Mouse (Mus musculus) CH12.LX (cell line): ENCODE measurements around the gene Cfap69. TPM values are rescaled to one million over a fixed set of nuclear protein-coding genes. Genes with fewer than 3 reads are reported as not detected.

Experiments
- DNase-seq: peaks from one replicate; pipeline ENCODE4 v3.0.0-alpha.2; 2013; ENCODE audit errors: extremely low read depth
- H3K27ac ChIP-seq: 2 replicates; pipeline ENCODE4 v1.5.1; 2012; ENCODE audit warnings: low read depth, mild to moderate bottlenecking, control low read depth, moderate library complexity; ENCODE audit not compliant: insufficient read depth
- H3K27me3 ChIP-seq: replicated peaks from 2 replicates; pipeline ENCODE3; 2012; ENCODE audit warnings: inconsistent platforms
- H3K36me3 ChIP-seq, 2 experiments: replicated peaks in 1 of 2; 2 replicates each; pipeline versions ENCODE3 to v1.6.1; 2012; ENCODE audit warnings: inconsistent platforms in 1 of 2, low read length in 1 of 2, mild to moderate bottlenecking in 1 of 2, mixed read lengths in 1 of 2, moderate library complexity in 1 of 2; ENCODE audit not compliant: control insufficient read depth in 1 of 2, insufficient read depth in 1 of 2
- H3K4me1 ChIP-seq, 2 experiments: 2 replicates each; pipeline ENCODE4 v1.6.1; 2012; ENCODE audit warnings: inconsistent platforms in 1 of 2, moderate library complexity in 1 of 2; ENCODE audit not compliant: insufficient read depth in 2 of 2, control insufficient read depth in 1 of 2
- H3K4me2 ChIP-seq: 2 replicates; pipeline ENCODE4 v1.6.1; 2012; ENCODE audit warnings: low read depth, mild to moderate bottlenecking, control low read depth; ENCODE audit not compliant: poor library complexity, insufficient read depth, severe bottlenecking
- H3K4me3 ChIP-seq, 3 experiments: fragments of 150-350 bp in 1 of 3; sonication (generic) in 1 of 3; replicated peaks in 1 of 3; 2 replicates each; pipeline versions ENCODE3 to v1.5.1; 2011 to 2012; ENCODE audit warnings: low read depth in 2 of 3, low read length in 2 of 3, mild to moderate bottlenecking in 2 of 3, moderate library complexity in 2 of 3, control low read depth in 1 of 3, improper control_type of control experiment in 1 of 3, inconsistent platforms in 1 of 3, mixed read lengths in 1 of 3; ENCODE audit not compliant: poor library complexity in 1 of 3
- H3K79me2 ChIP-seq: replicated peaks from 2 replicates; pipeline ENCODE4 v1.6.1; 2012; ENCODE audit warnings: mild to moderate bottlenecking, moderate library complexity; ENCODE audit not compliant: control insufficient read depth, poor library complexity, insufficient read depth, severe bottlenecking; ENCODE audit errors: extremely low read depth
- H3K9ac ChIP-seq: 2 replicates; pipeline ENCODE4 v1.6.1; 2012; ENCODE audit warnings: low read depth, mild to moderate bottlenecking, control low read depth, moderate library complexity; ENCODE audit not compliant: insufficient read depth
- H3K9me3 ChIP-seq: replicated peaks from 2 replicates; pipeline ENCODE3; 2012; ENCODE audit warnings: low read length, inconsistent platforms, mixed read lengths
- CHD2 ChIP-seq: IDR thresholded peaks from 2 replicates; pipeline ENCODE4 v1.6.1; 2011; ENCODE audit warnings: low read length, improper control_type of control experiment
- E2F4 ChIP-seq: IDR thresholded peaks from 2 replicates; pipeline ENCODE4 v1.6.1; 2011; ENCODE audit warnings: low read depth, low read length, improper control_type of control experiment; ENCODE audit not compliant: insufficient replicate concordance
- ELF1 ChIP-seq: IDR thresholded peaks from 2 replicates; pipeline ENCODE4 v1.6.1; 2014; ENCODE audit warnings: low read depth, mild to moderate bottlenecking, inconsistent platforms, low read length, improper control_type of control experiment
- EP300 ChIP-seq: IDR thresholded peaks from 2 replicates; pipeline ENCODE4 v1.6.1; 2011; ENCODE audit warnings: low read length, improper control_type of control experiment
- ETS1 ChIP-seq: conservative IDR thresholded peaks from 2 replicates; pipeline ENCODE4 v1.6.1; 2012; ENCODE audit warnings: low read depth, mild to moderate bottlenecking, inconsistent platforms, low read length, improper control_type of control experiment, moderate library complexity
- JUN ChIP-seq: IDR thresholded peaks from 2 replicates; pipeline ENCODE4 v1.6.1; 2011; ENCODE audit warnings: low read depth, mild to moderate bottlenecking, low read length, improper control_type of control experiment, moderate library complexity; ENCODE audit not compliant: insufficient read depth
- JUND ChIP-seq: conservative IDR thresholded peaks from 2 replicates; pipeline ENCODE4 v1.6.1; 2011; ENCODE audit warnings: low read depth, low read length, improper control_type of control experiment
- MAX ChIP-seq: IDR thresholded peaks from 2 replicates; pipeline ENCODE4 v1.6.1; 2011; ENCODE audit warnings: low read length, improper control_type of control experiment
- MAZ ChIP-seq: IDR thresholded peaks from 2 replicates; pipeline ENCODE4 v1.6.1; 2012; ENCODE audit warnings: low read depth, mild to moderate bottlenecking, inconsistent platforms, low read length, improper control_type of control experiment, moderate library complexity
- POLR2AphosphoS2 ChIP-seq: IDR thresholded peaks from 2 replicates; pipeline ENCODE4 v1.6.1; 2011; ENCODE audit warnings: low read depth, low read length, improper control_type of control experiment
- SIN3A ChIP-seq: IDR thresholded peaks from 2 replicates; pipeline ENCODE4 v1.6.1; 2012; ENCODE audit warnings: low read length, improper control_type of control experiment, inconsistent platforms
- SMC3 ChIP-seq: IDR thresholded peaks from 2 replicates; pipeline ENCODE4 v1.6.1; 2011; ENCODE audit warnings: low read depth, low read length, improper control_type of control experiment
- TCF12 ChIP-seq: IDR thresholded peaks from 2 replicates; pipeline ENCODE4 v1.6.1; 2014; ENCODE audit warnings: low read depth, mild to moderate bottlenecking, inconsistent platforms, low read length, improper control_type of control experiment
- USF1 ChIP-seq: IDR thresholded peaks from 2 replicates; pipeline ENCODE4 v1.6.1; 2014; ENCODE audit warnings: low read depth, mild to moderate bottlenecking, inconsistent platforms, low read length, improper control_type of control experiment
- ZKSCAN1 ChIP-seq: IDR thresholded peaks from 2 replicates; pipeline ENCODE4 v1.6.1; 2012; ENCODE audit warnings: low read depth, inconsistent platforms, low read length, improper control_type of control experiment, borderline replicate concordance
- dilution Hi-C: fragments of 300-500 bp; cut with MboI; formaldehyde crosslinking; loops from 2 replicates; pipeline ENCODE4 v1.14.3; 2020; ENCODE audit warnings: low sequenced_read_pairs; ENCODE audit not compliant: extremely low pct_unique_long_range_greater_than_20kb, extremely low pct_ligation_motif_present
- in situ Hi-C: fragments of 300-500 bp; cut with MboI; formaldehyde crosslinking; loops from 3 replicates; pipeline ENCODE4 v1.14.3; 2019; ENCODE audit warnings: low sequenced_read_pairs, low pct_ligation_motif_present, low pct_unique_long_range_greater_than_20kb, mixed read lengths
- polyA plus RNA-seq: library from polyadenylated mRNA; unstranded; fragments of >175 nt; gene quantifications from 2 replicates; pipeline ENCODE4 v1.2.1, GENCODE M21; 2012; ENCODE audit warnings: low read depth; ENCODE audit not compliant: insufficient read length
- total RNA-seq, 2 experiments: library from RNA; depleted of rRNA; stranded (reverse); fragments of 300-350 nt in 1 of 2; fragments of >200 nt in 1 of 2; gene quantifications; 2 replicates each; pipeline ENCODE4 v1.2.3; 2012 to 2014

Cfap69 gene
- total and polyA plus RNA-seq, 3 experiments: 0.51 to 1.5 (median 1.2) TPM

- Histone ChIP-seq H3K4me3 (no peak overlapping the region), H3K9ac (no peak overlapping the region), H3K79me2 (no peaks in the 10 kb centered on the region), H3K9me3 (no peaks in the 10 kb centered on the region), H3K27me3 (no peaks in the 10 kb centered on the region), H3K4me1 (no peaks in the 10 kb centered on the region), H3K27ac (no peak overlapping the region), H3K36me3 (no peaks in the 10 kb centered on the region), H3K4me2 (no peak overlapping the region)
- DNase-seq: no peak
- TF ChIP-seq SIN3A (no peak), ETS1 (no peak), CHD2 (no peak)
- in situ Hi-C loops (no loop called here), dilution Hi-C loops (no loop called here)
Measured at GRCm38 (mm10) chr5:5676082-5676481, 12.0 kb upstream of the Cfap69 start.

DNA sequence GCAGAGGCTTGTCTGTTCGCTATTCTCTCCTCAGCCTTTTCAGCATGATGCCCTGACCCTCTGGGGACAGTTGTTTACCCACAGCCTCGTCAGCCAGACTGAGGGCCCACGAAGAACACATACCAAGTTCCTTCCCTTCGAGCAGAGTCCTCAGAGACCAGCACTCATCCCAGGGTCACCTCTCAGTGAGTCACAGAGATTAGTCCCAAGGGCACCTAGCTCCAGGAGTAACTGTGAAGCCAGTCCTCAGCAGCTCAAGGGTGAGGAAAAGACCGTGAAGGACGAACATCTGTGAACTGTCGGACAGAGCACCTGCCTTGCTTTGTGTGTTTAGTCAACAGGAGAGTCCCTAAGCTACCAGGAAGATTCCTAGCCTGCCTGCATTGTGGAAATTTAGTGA is 4.9 kb upstream of the Cfap69 start:
- no peak for DNase-seq
- no peak overlapping the region for H3K9ac ChIP-seq
- no peaks in the 10 kb centered on the region for H3K4me1 ChIP-seq
- no peaks in the 10 kb centered on the region for H3K9me3 ChIP-seq
- in situ Hi-C loops (no loop called here), dilution Hi-C loops (no loop called here)
- H3K27me3 ChIP-seq: no peaks in the 10 kb centered on the region
- no peak for TF ChIP-seq ELF1
- TF ChIP-seq MAZ: no peak
- no peak for TF ChIP-seq USF1
- TF ChIP-seq E2F4: no peak
- no peak for TF ChIP-seq SIN3A
- no peak for TF ChIP-seq POLR2AphosphoS2
- no peak for TF ChIP-seq ZKSCAN1
- TF ChIP-seq TCF12: no peak
- TF ChIP-seq MAX: no peak
- TF ChIP-seq JUN: no peak
- TF ChIP-seq EP300: no peak
- TF ChIP-seq JUND: no peak
- TF ChIP-seq SMC3: no peak
- TF ChIP-seq, all 38 proteins: peak for 0
- no peaks in the 10 kb centered on the region for H3K36me3 ChIP-seq
- no peaks in the 10 kb centered on the region for H3K79me2 ChIP-seq
- H3K4me3 ChIP-seq: no peak overlapping the region
- no peak overlapping the region for H3K27ac ChIP-seq
- H3K4me2 ChIP-seq: no peak overlapping the region
